Mouse (Mus musculus) liver, embryonic 14.5 days (tissue): ENCODE measurements around the gene Utp14a. TPM values are rescaled to one million over a fixed set of nuclear protein-coding genes. Genes with fewer than 3 reads are reported as not detected.

Source experiments
- ATAC-seq: fragments of 200-750 bp; cut with Nextera tagmentation; 2 replicates; pipeline ENCODE4 v1.8.0; 2017; ENCODE audit warnings: moderate number of reproducible peaks, mild to moderate bottlenecking, moderate library complexity; ENCODE audit not compliant: insufficient read depth
- DNase-seq, 3 experiments: peaks; one replicate each; pipeline ENCODE4 v3.0.0-alpha.2; 2012 to 2013; ENCODE audit warnings: low read depth in 3 of 3, low spot score in 3 of 3
- H3K27ac ChIP-seq: fragments of 300-500 bp; sonication (generic); 2 replicates; pipeline ENCODE4 v1.5.1; 2014; ENCODE audit warnings: moderate library complexity, mild to moderate bottlenecking, control low read depth, inconsistent platforms
- H3K27me3 ChIP-seq: fragments of 300-500 bp; sonication (generic); 2 replicates; pipeline ENCODE4 v1.6.1; 2014; ENCODE audit warnings: mild to moderate bottlenecking, low read length, moderate library complexity; ENCODE audit not compliant: control insufficient read depth, insufficient read depth
- H3K36me3 ChIP-seq: fragments of 300-500 bp; sonication (generic); replicated peaks from 2 replicates; pipeline ENCODE4 v1.6.1; 2014; ENCODE audit warnings: low read depth; ENCODE audit not compliant: control insufficient read depth, insufficient read depth
- H3K4me1 ChIP-seq, 2 experiments: fragments of 200-500 bp in 1 of 2; fragments of 300-500 bp in 1 of 2; sonication (generic) in 1 of 2; replicated peaks; 2 replicates each; pipeline ENCODE4 v1.6.1; 2012 to 2014; ENCODE audit warnings: antibody characterized with exemption in 1 of 2, inconsistent platforms in 1 of 2, low read length in 1 of 2; ENCODE audit not compliant: control insufficient read depth in 2 of 2, insufficient read depth in 2 of 2
- H3K4me2 ChIP-seq: fragments of 300-500 bp; sonication (generic); 2 replicates; pipeline ENCODE4 v1.6.1; 2014; ENCODE audit warnings: low read depth, mild to moderate bottlenecking, control low read depth, moderate library complexity
- H3K4me3 ChIP-seq, 2 experiments: fragments of 200-500 bp in 1 of 2; fragments of 300-500 bp in 1 of 2; sonication (generic) in 1 of 2; 2 replicates each; pipeline ENCODE4 v1.5.1; 2012 to 2014; ENCODE audit warnings: low read depth in 2 of 2, low read length in 2 of 2, mild to moderate bottlenecking in 2 of 2, control low read depth in 1 of 2, inconsistent platforms in 1 of 2, moderate library complexity in 1 of 2; ENCODE audit not compliant: insufficient read depth in 1 of 2
- H3K9ac ChIP-seq: fragments of 300-500 bp; sonication (generic); replicated peaks from 2 replicates; pipeline ENCODE4 v1.6.1; 2014; ENCODE audit warnings: mild to moderate bottlenecking, control low read depth, moderate library complexity
- H3K9me3 ChIP-seq: fragments of 300-500 bp; sonication (generic); 2 replicates; pipeline ENCODE4 v1.6.1; 2016; ENCODE audit warnings: low read length, mixed read lengths; ENCODE audit not compliant: control insufficient read depth
- CTCF ChIP-seq: IDR thresholded peaks from 2 replicates; pipeline ENCODE4 v1.5.1; 2016; ENCODE audit warnings: antibody characterized with exemption, low read depth, control low read depth
- EP300 ChIP-seq: IDR thresholded peaks from 2 replicates; pipeline ENCODE4 v1.6.1; 2016; ENCODE audit warnings: antibody characterized with exemption, low read depth
- WGBS: fragments of 180-500 bp; shearing (Covaris S2); extraction: QIAGEN DNeasy Blood & Tissue Kit; methylation state at CpG from one replicate; pipeline ENCODE4 v1.1.7; 2014; ENCODE audit not compliant: insufficient replicate concordance; 5-methylcytosine and 5-hydroxymethylcytosine counted together
- polyA plus RNA-seq, 2 experiments: library from polyadenylated mRNA; depleted of rRNA in 1 of 2; stranded (reverse) in 1 of 2; unstranded in 1 of 2; fragments of >200 nt; fragmentation: Nextera tagmentation in 1 of 2; extraction: Ambion mirVana in 1 of 2; gene quantifications; 2 replicates each; pipeline versions ENCODE4 v1.2.1 to v1.2.3; 2012 to 2014

Gene Utp14a
- polyA plus RNA-seq, 2 experiments = 9.0 to 9.8 TPM

GRCm38 (mm10) chrX:48310706-48311517, 54.2 kb downstream of the Utp14a start:
- no peaks in the 10 kb centered on the region for H3K27me3 ChIP-seq
- no peak for DNase-seq
- H3K27ac ChIP-seq = peak overlapping the region; percentile 55
- TF ChIP-seq CTCF (no peak), EP300 (no peak)
- no peaks in the 10 kb centered on the region for H3K36me3 ChIP-seq
- no peaks in the 10 kb centered on the region for H3K9me3 ChIP-seq
- 18% methylated on average over 26 of the region's 26 CpGs for WGBS
- H3K4me1 ChIP-seq = peaks cover 22 to 45% of the 10 kb centered on the region in 2 experiments
- H3K4me2 ChIP-seq = peak overlapping the region; percentile 80
- peak overlapping the region; percentile 65 for H3K9ac ChIP-seq
- peak; percentile 56 for ATAC-seq
- H3K4me3 ChIP-seq = peak overlapping the region; percentile 36 to 44

GRCm38 (mm10) chrX:48311727-48312126, 55.1 kb downstream of the Utp14a start:
- TF ChIP-seq EP300 = peak; percentile 62
- TF ChIP-seq CTCF = no peak
- 57% methylated on average over 5 of the region's 5 CpGs for WGBS
- no peaks in the 10 kb centered on the region for H3K9me3 ChIP-seq
- peak overlapping the region; percentile 55 for H3K27ac ChIP-seq
- peak overlapping the region; percentile 80 for H3K4me2 ChIP-seq
- H3K4me1 ChIP-seq = peaks cover 22 to 48% of the 10 kb centered on the region in 2 experiments
- DNase-seq (peak in 1 of 3 experiments; percentile 38), ATAC-seq (peak; percentile 61)
- peak overlapping the region; percentile 9; the same call in 1 of the 2 replicates for H3K9ac ChIP-seq
- H3K36me3 ChIP-seq = no peaks in the 10 kb centered on the region
- peak overlapping the region in 1 of 2 experiments; percentile 10; a peak in 1 of 4 replicates for H3K4me3 ChIP-seq
- H3K27me3 ChIP-seq = no peaks in the 10 kb centered on the region

GRCm38 (mm10) chrX:48314530-48315079, 57.9 kb downstream of the Utp14a start:
- ATAC-seq = peak; percentile 86
- Histone ChIP-seq H3K4me2 (peak overlapping the region; percentile 80), H3K9ac (peak overlapping the region; percentile 68), H3K4me3 (peak overlapping the region; percentile 64), H3K27ac (peak overlapping the region; percentile 86), H3K27me3 (no peaks in the 10 kb centered on the region), H3K36me3 (no peaks in the 10 kb centered on the region), H3K4me1 (peaks cover 38 to 67% of the 10 kb centered on the region in 2 experiments), H3K9me3 (no peaks in the 10 kb centered on the region)
- no peak for TF ChIP-seq EP300
- no peak for TF ChIP-seq CTCF
- WGBS = 11% methylated on average over 32 of the region's 33 CpGs
- peak; percentile 71 to 81 (median 73) for DNase-seq

- Histone ChIP-seq H3K4me1 (peaks cover 21 to 46% of the 10 kb centered on the region in 2 experiments), H3K27ac (peak overlapping the region; percentile 33), H3K9ac (no peak overlapping the region), H3K4me2 (peak overlapping the region; percentile 32), H3K4me3 (no peak overlapping the region), H3K9me3 (no peaks in the 10 kb centered on the region), H3K36me3 (no peaks in the 10 kb centered on the region), H3K27me3 (no peaks in the 10 kb centered on the region)
- DNase-seq (no peak), ATAC-seq (peak; percentile 17; the same call in 1 of the 2 replicates)
- 35% methylated on average over 3 of the region's 3 CpGs for WGBS
- TF ChIP-seq CTCF (no peak), EP300 (no peak)
Observed at GRCm38 (mm10) chrX:48317444-48317843, 60.8 kb downstream of the Utp14a start.

DNA sequence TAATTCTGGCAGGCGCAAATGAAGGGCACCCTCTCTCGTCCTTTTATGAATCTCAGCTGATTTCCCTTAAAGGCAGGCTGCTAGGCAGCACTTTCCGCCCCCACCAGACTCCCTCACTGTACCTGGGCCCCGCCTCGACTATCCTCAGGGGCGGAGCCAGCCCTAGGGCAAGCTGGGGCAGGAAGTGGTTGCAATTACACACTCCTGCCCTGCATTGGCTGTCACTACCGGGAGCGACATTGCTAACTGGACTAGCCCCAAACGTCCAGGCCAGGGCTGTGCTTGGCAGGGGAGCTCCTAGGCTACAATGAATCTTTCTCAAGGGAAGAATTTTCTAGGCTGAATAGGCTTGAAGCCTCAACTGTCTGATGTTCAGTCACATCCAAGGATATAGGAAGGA, 61.5 kb downstream of the Utp14a start:
- WGBS = 9% methylated on average over 9 of the region's 9 CpGs
- DNase-seq = no peak
- no peaks in the 10 kb centered on the region for H3K9me3 ChIP-seq
- no peaks in the 10 kb centered on the region for H3K27me3 ChIP-seq
- peaks cover 15 to 39% of the 10 kb centered on the region in 2 experiments for H3K4me1 ChIP-seq
- TF ChIP-seq EP300 (no peak), CTCF (no peak)
- peak; percentile 45; the same call in 1 of the 2 replicates for ATAC-seq
- peak overlapping the region; percentile 33; the same call in 1 of the 2 replicates for H3K27ac ChIP-seq
- peak overlapping the region; percentile 41 for H3K4me2 ChIP-seq
- H3K36me3 ChIP-seq = no peaks in the 10 kb centered on the region
- H3K9ac ChIP-seq = peak overlapping the region; percentile 37; the same call in 1 of the 2 replicates
- H3K4me3 ChIP-seq = no peak overlapping the region

Other genes starting within 250 kb of the Utp14a start
- gene Apln, start 222.0 kb upstream of the Utp14a start, polyA plus RNA-seq (2012; rRNA removed) = 0.08 and 0.09 TPM in 2 replicates
- 0.04 TPM in 1 of 2 replicates, not detected in the other for gene Apln, start 222.0 kb upstream of the Utp14a start, polyA plus RNA-seq (2014; fragmentation: Nextera tagmentation; extraction: Ambion mirVana)
- gene Xpnpep2, start 148.1 kb upstream of the Utp14a start, polyA plus RNA-seq (2012; rRNA removed) = 0.01 TPM in 1 of 2 replicates, not detected in the other
- 0.23 TPM in 1 of 2 replicates, not detected in the other for gene Xpnpep2, start 148.1 kb upstream of the Utp14a start, polyA plus RNA-seq (2014; fragmentation: Nextera tagmentation; extraction: Ambion mirVana)
- 3.8 and 4.0 TPM in 2 replicates for gene Sash3, start 110.4 kb upstream of the Utp14a start, polyA plus RNA-seq (2012; rRNA removed)
- gene Sash3, start 110.4 kb upstream of the Utp14a start, polyA plus RNA-seq (2014; fragmentation: Nextera tagmentation; extraction: Ambion mirVana) = 6.9 TPM in 2 replicates
- gene Zdhhc9, start 48.0 kb upstream of the Utp14a start, polyA plus RNA-seq (2012; rRNA removed) = 10.4 and 10.5 TPM in 2 replicates
- gene Zdhhc9, start 48.0 kb upstream of the Utp14a start, polyA plus RNA-seq (2014; fragmentation: Nextera tagmentation; extraction: Ambion mirVana) = 1.9 and 2.8 TPM in 2 replicates
- gene Bcorl1, start 84.5 kb downstream of the Utp14a start, polyA plus RNA-seq (2012; rRNA removed) = 2.1 and 2.3 TPM in 2 replicates
- gene Bcorl1, start 84.5 kb downstream of the Utp14a start, polyA plus RNA-seq (2014; fragmentation: Nextera tagmentation; extraction: Ambion mirVana) = 3.5 and 3.9 TPM in 2 replicates
- gene Elf4, start 206.3 kb downstream of the Utp14a start, polyA plus RNA-seq (2012; rRNA removed) = 3.5 and 3.8 TPM in 2 replicates
- gene Elf4, start 206.3 kb downstream of the Utp14a start, polyA plus RNA-seq (2014; fragmentation: Nextera tagmentation; extraction: Ambion mirVana) = 2.5 and 2.6 TPM in 2 replicates